Mouse (Mus musculus): ENCODE results near the gene A930017K11Rik.
A peak's percentile ranks its signal among the peaks of the same experiment; 100 is the strongest.

A930017K11Rik gene

DNA sequence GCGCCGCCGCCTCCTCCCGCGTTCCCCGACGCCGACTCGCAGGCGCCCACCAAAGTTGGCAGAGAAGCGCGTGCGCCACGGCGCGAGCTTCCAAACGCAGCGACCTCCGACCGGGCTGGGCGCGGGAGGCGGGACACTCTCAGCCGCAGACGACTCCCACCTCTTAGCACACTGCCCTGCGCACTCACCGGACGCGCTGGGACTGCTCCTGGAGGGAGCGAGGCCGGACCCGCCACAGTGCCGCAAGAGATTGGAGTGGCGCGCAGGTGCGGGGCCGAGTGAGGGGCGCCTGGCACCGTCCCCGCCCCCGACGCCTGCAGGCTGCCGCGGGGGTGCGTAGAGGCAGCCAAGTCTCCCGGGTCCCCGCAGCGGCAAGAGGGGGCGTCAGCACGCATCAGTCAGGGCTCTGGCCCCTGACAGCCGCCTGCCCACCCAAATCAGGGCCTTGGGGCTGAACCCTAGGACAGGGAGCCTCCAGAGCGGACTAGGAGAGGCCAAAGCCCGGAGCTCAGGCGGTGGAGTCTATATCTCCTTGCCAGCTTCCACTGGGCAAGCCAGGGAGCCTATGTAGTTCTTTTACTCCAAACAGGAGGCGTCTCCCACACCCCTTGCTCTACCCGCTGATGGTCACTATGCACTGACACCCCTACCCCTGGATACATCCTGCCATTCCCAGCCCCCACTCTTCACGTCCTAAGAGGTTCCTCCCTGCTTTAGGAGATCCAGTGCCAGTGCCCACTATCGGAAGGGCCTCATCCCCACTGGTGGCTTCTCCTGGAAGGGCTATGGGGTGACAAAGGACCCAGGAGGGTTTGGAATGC, at the start of gene A930017K11Rik:
Gene A930017K11Rik, minus strand, starts transcription at position 763 of the 821 bp plus-strand sequence.
- DNase-seq = peak; percentile 82

DNA sequence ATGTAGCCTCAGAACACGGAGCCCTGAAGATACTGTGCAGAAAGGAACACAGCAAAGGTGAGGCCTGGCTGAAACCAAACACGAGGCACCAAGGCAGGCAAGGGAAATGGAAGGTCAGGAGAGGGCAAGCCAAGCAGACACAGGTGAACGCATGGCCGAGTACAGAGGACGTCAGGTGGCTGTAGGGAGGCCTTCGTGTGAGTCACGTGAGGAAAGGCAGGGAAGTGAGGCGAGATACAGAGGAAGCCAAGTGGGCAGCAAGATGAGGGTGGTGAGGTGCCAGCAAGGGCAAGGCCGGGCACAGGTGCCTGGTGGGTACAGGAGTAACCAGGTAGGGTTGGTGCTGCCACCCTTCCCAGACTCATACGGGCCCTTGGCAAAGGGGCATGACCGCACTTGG, 46.1 kb upstream of the A930017K11Rik start:
- no peak for DNase-seq

DNA sequence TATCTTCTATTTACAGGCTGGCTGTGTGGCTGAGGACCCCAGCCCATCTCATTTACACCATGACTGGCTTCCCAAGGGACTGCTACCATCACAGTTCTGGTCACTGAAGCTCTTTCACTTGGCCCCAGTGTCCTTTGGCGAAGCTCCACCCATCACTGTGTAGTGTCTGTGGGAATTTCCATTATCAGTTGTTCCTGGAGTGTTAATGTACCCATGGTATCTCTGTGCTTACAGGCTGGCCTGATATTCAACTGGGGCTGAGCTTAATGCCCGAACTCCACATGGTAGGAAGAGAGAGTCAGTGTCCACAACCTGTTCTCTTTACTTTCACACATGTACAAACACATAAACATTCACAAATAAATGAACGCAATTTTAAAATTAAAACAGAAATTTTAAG, 41.1 kb upstream of the A930017K11Rik start:
- DNase-seq = no peak

DNA sequence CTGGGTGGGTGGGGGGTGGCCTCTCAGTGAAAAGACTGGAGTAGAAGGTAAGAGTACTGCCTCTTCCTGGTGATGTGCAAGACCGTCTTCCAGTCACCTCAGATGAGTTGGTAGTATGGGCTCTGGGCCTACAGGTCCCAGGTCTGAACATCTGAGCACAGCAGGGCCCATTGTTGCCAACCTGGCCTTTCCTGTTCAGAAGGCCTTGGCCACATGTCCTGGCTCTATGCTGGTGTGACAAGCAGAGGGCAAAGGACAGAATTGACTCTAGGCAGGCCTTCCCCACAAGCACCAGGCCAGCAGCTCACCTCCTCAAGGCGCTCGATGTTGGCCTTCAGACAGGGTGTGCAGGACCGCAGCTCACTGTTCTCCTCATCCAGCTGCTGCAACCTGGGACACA, 39.9 kb upstream of the A930017K11Rik start:
- DNase-seq = no peak

DNA sequence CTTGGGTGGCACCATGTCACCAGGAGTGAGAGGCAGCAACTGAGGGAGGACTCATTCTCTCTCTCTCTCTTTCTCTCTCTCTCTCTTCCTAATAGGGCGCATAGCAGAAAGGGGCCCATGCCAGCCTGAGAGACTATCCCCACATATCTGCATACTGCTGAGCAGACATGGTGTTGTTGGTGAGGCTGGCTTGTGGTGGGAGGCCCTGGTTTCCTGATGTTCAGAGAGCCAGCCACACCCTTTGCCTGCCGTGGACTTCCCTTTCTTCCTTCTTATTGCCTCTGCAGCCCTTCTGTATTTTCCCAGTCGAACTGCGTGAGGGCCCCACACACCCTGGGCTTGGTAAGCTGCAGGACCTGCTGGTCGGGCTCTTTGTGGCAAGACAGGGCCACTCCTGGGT, 38.0 kb upstream of the A930017K11Rik start:
- DNase-seq = no peak

DNA sequence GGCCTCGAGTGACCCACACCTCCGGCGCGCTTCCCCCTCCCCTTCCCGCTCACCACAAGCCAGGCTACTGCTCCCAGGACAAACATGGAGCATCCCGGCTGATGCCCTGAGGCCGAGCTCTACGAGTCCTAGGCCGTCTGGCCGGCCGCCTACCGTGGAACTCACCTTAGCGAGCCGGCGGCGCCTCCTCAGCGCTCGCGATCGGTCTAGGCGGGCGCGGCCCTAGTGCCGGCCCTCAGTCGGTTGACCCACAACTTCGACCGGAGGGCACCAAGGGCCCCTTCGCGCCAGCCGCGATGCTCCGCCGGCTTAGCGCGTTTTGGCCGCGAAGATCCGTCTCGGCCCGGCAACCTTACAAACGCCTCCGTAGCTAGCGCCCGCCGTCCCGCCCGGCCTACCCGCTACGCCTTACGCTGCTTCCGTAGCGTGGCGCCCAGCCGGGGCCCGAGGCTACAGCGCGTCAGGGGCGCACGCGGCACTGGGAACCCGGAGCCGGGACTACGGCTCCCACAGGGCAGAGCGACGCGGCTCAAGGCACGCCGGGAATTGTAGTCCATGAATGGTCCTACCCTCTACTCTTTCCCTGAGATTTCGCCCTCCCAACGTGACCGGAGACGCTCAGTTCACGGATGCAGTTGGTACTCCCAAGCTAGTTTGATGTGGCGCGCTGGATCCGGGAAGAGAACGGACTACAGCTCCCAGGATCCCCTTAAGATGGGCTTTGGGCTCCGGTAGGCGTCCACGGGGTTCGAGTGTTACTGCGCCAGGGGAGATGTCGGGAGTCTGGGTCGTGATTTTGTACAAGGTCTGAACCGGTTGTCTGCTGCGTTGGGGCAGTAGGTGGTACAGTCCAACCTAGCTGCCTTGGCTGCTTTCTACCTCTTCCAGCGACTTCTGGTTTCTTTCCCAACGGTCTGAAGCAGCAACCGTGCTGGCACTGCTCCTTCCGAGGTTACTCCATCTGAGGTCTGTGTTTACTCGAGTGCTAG, 33.2 kb upstream of the A930017K11Rik start, which contains the start of gene Capn15:
Gene Capn15, minus strand, starts transcription at position 491 of the 989 bp plus-strand sequence.
- DNase-seq = peak; percentile 96

DNA sequence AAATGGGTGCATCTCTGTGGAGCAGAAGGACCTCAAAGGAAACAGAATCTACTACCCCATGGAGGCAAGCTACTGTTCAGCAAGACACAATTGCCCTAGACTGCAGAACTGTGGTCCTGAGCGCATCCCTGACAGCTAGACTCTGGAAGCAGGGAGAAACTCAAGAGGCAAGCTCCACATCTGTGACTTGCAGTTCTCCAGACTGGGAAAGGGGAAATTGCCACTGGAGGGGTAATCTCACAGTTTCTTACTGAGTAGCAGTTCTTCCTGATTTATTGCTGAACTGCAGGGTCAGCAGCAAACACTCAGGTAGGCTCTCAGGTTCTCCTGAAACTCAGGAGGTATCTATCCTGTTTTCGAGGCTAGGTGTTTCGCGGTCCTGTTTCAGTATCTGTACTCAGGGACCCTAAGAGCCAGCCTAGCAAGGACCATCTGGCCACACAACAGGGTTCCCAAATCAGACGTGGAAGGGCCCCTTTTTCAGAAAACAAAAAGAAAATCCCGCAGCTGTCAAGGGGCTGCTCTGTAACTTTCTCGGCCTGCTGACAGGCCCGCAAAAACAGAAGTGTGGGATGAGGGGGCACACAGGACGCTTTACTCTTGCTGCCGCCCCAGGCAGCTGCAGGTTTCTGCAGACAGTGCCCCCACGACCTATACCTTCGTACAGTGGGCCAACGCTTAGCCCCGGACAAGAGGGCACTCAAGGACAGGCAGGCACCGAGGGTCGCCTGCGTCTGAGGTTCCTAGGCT, 32.4 kb upstream of the A930017K11Rik start:
- DNase-seq = no peak

DNA sequence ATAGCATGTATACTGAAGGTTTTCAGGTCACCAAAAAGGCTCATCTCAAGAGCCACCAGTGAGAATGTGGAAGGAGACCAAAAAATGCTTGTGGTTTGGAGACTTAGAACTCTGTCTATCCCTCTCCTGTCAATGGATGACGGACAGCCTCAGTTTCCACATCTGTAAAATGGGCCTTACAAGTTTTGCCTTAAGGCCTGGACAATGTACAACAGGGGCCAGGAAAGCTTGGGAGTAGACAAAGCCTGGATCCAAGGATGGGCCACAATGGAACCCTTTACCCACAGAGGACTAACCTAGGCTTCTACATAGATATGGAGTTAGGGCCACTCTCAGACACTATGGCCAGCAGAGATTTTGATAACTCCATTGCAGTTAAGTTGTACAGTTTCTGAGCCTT, 31.7 kb upstream of the A930017K11Rik start:
- DNase-seq = peak; percentile 37

DNA sequence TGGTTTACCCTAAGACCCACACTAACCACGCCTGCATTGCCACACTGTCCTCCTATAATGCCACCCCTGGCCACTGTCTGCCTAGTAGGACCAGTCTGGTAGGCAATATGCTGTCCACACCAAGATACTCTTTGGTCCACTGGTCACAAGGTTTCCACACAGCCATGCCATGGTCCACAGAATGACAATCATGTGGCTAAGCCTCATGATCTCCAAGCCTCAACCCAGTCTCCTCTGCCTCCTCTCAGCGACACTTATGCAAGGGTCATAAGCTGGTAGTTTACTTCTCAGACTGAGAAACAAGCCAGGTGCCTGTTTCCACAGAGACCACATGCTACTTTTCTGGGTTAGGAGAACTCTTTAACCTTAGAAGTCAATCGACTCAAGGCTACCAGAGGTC, 30.5 kb upstream of the A930017K11Rik start:
- DNase-seq = peak; percentile 21

DNA sequence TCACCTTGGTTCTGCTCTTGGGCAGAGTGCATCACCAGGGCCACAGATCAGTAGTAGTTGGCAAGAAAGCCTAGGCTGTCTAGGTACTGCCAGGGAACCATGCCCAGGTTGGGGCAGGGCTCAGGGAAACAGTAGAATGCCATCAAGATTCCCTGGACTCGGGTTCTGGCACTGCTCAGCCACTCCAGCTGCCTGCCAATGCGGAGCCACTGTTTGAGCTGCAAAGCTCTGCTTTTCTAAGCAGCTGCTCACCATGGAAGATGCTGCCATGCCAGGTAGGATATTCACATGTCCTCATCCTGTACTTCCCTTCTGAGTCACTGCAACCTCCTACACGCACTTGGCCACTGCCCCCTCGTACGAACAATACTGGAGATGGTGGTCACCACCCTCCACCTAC, 28.5 kb upstream of the A930017K11Rik start:
- DNase-seq = peak; percentile 84

DNA sequence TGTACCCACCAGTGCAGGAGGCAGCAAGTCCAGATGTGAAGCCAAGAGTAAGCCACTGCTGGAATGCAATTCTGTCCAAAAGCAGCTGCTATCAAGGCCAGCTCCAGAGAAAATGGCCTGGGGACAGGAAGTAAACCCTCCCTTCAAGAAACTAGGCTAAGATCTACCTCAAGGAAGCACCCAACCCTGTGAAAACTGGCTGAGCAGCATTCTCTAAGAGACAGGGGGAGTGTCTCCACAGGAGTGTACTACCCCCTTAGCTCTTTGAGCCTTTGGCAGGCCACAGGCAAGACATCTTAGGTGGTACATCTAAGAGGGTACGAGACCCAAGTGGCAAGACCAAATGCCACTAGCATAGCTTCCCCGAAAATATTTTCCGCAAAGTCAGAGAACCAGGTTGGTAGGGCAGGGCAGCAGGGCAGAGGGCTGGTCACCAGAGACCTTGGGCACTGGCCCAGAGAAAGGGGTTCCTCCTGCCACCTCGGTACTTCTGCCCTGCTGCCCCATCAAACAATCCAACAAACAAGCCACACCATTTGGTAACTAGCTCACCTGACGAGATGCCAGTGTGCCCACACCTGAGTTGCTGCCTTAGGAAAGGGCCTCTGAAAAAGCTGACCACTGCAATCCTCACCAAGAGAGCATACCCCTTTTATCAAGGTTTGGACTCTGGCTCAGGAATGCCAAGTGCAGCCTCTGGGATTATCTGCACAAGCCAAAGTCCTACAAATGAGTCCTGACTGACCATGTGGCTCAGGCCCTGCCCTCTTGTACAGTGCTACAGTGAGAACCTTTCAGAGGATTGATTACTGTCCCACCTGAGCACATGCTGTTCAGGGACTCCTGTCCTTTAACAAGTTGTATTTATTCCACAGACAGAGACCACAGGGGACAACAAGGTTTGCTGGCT, 27.7 kb upstream of the A930017K11Rik start:
- DNase-seq = peak; percentile 56

DNA sequence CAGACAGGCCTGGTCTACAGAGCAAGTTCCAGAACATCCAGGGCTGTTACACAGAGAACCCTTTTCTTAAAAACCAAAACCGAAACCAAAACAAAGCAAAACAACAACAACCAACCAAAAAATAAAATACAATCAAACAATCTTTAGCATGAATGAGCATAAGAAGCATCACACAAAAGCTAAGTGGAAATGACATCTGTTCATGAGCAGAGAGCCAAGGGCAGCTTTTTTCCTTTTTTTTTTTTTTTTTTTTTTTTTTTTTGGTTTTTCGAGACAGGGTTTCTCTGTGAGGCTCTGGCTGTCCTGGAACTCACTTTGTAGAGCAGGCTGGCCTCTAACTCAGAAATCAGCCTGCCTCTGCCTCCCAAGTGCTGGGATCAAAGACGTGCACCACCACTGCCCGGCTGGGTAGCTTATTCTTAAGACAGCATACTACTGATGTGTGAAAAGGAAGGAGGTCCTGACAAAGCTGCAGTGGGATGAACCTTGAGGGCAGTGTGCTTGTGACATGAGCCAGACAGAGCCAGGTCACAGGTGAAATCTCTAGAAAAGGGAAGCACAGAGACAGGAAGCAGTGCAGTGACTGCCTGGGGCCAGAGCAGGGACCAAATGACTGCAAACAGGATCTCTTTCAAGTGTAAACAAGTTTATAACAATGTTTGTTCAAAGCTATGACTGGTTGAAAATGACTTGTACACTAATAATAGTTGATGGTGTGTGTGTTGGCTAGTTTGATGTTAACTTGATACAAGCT, 18.8 kb upstream of the A930017K11Rik start:
- no peak for DNase-seq

DNA sequence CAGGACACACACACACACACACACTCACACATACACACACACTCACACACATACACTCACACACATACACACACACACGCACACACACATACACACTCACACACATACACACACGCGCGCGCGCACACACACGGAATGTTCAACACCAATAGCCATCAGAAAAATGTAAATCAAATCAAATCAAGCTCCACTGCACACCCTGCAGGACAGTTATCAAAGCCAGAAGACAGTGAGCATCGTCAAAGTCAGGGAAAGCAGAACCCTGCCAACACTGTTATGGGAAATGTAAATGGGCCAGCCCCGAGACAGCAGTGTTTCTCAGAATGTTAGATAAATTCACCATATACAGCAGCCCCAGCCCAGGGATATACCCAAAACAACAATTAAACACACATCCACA, 18.1 kb upstream of the A930017K11Rik start:
- DNase-seq = peak; percentile 63

DNA sequence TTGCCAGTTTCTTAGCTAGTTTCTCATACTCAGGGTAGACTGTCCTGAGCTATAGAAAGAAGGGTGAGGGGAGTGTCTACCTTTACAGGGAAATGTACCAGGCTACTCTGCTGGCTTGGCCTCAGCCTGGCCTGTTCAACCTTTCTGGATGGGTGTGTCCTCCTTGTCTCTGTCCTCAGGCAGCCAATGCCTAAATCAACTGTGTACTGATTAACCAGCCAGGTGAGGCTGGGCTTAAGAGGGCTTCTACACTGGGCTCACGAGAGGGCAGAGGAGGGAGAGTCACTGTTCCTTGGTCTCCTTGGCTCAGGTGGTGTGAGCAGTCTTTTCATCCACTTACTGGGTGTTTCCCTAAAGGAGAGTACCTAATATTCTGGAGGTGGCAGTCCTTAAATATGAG, 15.8 kb upstream of the A930017K11Rik start:
- no peak for DNase-seq

DNA sequence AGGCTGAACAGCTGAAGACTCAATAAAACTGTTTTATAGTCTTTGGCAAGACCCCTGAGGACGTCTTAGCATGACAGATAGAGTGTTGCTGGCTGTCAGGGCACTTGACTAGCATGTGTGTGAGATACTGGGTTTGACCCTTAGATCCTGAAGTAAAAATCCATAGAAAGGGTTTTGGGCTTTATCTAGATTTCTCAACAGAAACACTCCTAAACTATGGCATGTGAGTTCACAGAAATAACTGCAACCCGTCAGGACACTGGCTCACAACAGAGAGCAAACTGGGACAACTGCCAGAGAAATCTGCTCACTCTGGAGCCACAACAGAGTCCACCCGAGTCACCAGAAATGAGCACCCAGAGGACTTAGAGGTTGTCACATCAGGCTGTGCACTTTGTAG, 15.3 kb upstream of the A930017K11Rik start:
- peak; percentile 65 for DNase-seq

DNA sequence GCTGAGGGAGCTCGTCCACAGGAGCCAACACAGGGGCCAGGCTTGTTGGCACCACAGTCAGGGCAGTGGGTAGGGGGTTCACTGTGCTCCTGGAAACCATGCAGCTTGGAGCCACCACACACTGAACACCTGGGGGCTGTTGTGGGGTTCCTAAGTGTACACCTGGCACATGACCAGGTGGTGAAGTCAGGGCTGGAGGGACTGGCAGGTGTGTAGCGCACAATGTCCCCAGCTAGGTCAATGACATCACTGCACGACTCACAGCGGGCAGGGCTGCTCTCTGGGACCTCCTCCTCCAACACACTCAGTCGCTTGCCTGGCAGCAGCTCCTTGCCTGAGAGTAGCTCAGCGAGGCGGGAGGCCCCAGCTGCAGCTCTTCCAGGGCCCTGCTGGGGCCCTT, 11.9 kb upstream of the A930017K11Rik start:
- DNase-seq = peak; percentile 77

DNA sequence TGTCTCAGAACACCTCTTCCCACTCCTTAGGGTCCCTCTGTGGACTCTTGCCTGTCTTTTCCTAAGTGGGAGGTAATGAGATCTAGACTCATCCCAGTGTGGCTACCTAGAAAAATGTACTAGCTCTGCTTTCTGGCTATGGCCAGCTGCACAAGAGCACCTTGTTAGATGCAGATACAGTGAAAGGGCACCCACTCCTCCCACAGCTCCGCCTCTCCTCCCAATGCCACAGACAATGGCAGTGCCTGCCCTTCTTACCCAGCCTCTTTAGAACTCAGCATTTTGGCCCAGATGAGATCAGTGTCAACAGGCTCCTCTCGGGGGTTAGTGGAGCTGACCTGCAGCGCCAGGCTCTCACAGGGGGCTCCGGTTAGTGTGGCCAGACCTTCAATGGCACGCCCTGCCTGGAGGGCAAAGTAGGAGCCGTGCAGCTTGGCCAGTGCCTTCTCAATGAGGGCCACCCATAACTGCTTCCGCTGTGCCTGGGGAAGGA, 10.1 kb upstream of the A930017K11Rik start:
- no peak for DNase-seq

DNA sequence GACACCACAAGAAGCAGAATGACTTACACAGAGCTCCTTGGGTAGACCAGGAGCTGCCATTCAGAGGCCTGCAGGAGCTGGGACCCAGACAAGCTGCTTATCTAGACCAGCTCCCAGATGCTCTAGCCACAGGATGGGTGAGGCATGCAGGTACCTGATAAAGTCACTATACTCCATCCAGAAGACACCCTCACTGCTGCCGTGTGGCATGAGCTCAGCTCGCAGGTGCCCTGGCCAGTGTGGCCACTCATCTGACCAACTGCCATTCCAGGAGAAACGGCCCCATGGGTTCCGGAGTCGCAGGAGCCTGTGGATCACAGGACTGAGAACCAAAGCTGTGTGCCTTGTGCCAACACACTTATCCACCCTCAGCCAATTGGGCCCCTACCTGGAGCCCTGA, 9.2 kb upstream of the A930017K11Rik start:
- DNase-seq = no peak

DNA sequence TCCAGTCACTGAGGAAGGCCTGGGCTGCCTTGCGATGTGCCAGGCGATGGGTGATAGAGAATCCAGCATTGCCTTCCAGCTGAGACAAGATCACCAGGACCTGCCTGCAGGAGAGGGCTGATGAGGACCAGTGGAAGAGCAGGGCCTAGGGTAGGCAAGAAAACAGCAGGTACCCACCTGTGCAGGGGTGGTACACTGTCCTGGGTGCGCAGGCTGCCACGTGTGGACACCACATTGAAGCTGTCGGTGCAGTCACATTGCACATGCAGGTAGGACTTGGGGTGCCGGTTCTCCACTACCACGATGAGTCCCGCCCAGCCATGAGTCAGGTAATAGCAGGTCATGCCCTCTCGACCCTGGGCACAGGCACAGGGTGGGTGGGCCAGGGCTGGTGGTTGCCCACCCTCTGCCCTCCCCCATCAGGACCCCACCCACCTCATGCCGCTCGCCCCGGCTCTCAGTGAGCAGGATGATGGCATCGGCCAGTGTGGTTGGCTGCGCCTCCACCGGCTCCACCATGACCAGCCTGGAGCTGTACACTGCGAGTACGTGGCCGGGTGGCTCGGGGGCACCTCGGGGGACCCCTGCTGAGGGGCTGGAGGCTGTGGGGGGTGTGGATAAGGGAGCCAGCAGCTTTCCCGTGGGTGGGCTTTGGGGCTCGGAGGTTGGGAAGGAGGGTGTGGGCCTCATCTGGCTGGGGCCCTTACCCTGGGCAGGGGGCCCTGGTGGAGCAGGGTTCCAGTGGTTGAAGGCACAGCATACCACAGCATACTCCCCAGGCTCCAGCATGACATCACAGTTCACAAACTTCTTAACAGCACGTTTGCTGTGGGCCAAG, 7.5 kb upstream of the A930017K11Rik start:
- peak; percentile 65 for DNase-seq
